Mouse (Mus musculus): ENCODE results near the gene Anks3.

Gene Anks3

DNA sequence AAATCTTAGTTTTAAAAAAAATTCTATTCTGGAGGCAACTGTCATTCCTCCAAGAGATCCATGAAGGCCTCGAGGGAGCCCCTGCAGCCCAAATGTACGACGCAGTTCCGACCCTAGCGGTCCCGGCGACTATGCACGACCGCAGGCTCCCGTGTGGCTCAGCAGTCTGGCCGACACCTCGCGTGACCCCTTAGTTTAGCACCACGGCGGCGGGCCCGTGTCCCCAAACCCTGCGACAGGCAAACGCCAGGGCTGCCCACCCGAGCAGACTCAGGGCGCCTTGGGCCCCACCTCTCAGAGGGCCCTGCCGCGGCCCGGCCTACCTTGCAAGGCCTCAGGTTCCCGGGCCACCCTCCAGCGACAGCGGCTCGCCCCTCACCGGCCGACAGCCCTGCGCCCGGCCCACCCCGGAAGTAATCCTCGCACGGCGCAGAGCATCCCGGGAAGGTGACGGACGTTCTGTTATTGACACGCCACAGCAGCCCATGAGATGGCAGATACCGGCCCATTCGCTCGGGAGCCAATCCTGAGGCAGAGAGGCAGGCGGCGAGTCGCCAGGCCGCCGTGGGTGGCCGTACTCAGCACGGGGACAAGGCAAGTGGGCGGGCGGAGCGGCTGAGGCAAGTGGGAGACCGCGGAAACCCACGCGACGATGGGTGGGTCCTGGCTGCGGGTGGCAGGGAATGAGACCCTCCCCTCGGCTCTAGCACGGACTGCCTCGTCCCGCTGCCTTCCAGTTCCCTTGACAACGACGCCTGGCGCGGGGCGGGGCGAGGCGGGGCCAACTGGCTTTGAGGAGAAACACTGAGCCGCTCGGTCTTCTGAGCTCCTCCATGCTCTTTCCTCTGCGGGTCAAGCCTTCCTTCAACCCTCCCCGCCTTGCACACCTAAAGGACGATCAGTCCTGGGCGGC lies at the start of gene Anks3:
Gene Anks3 (minus strand): TSS at position 409 of the 913 bp plus-strand sequence.
- peak; percentile 99 to 100 for DNase-seq (ENCODE audit: low spot score in 2 of 2)

DNA sequence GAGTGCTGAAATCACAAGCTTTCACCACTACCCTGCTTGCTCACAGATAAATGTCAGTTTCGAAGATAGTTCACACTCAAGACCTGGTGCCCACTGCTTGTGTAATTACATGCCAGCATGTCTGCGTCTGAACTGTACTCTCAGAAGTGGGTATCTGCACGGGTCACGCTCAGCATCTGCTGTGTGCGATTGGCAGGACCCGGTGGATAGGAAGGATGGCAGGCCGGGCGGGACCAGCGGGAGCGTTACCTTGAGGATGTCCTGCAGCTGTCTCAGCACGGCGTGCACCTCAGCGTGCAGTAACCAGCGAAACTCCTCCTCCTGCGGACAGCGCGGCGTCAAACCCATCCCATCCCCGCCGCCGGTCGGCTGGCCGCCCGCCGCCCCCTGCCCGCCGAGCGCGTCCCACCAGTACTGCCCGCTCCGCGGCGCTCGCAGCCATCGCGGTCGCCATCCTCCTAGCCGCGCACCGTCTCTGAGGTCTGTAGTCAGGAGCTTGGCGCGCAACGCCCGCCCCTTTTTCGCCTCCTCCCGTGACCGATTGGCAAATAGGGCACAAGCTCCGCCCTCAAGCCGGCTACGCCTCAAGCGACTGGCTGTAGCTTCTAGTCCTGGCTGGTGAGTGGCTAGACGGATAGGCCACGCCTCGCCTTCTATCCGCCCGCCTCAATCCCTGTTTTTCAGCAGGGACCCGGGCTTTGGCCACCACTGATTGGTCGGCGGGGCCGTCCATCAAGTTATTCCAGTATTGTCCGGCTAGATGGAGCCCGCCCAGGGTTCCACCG lies 49.2 kb upstream of the Anks3 start, which contains the start of gene Rogdi:
Gene Rogdi (minus strand): TSS at position 500 of the 785 bp plus-strand sequence.
- peak; percentile 98 to 99 for DNase-seq (ENCODE audit: low spot score in 2 of 2)

DNA sequence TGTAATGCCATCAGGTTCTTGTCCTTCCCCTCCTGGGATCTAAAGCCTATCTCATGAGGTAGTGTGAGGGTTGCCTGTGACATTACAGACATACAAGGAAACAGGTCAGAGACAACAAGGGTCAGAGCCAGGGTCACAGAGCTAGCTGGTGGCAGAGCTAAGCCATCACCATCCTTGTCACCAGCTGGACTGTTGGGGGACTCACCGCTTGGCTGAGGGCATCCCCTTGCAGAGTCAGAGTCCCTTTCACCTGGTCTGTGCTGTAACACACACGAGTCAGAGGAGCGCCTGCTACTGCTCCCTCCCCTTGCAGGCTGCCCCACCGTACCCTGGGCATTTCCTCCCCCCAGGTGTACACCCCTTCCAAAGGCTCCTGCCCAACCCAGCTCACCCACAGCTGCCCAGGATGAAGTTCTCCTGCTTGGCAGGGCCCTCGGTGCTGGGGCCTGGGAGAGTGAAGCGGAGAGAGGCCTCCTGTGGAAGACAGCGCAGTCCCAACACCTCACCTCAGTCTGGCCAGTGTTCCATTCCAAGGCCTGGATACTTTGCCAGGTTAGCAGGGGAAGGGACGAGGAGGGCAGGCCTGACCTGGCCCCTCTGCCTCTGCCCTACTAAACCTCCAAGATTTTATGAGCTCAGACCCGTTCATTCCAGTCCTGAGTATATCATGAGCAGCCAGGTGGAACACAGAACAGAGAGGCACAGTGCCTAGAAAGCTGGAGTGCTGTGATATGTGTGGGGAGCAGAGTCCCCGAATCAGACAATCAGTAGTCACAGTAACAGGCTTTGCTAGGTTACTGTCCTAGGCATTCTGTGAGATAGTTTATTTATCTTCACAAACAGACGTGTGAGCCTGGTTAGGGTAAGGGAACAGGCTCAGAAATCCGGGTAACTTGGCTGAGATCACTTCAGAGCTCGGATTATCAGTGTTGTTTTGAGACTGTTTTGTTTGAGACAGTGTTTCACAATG lies 48.3 kb upstream of the Anks3 start:
- peak in 1 of 2 experiments; percentile 28 for DNase-seq (ENCODE audit: low spot score in 2 of 2)

DNA sequence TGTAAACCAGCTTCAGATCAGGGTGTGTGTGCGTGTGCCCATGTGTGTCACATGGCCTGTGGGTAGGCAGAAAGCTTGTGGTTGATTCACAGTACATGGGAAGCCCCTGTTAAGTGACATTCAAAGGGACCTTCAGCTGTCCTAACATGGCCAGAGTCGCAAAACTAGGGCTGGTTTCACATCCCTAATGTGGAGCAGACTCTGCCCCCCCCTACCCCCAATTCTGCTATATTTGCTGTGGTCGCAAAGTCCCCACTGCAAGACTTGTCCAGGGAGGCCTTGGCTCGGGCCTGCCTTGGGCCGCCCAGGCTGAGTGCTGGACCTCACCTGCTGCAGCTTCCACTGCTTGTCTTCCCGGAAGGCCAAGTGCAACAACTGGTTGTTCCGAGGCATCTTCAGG lies 47.3 kb upstream of the Anks3 start:
- no peak for DNase-seq (ENCODE audit: low spot score in 2 of 2)

DNA sequence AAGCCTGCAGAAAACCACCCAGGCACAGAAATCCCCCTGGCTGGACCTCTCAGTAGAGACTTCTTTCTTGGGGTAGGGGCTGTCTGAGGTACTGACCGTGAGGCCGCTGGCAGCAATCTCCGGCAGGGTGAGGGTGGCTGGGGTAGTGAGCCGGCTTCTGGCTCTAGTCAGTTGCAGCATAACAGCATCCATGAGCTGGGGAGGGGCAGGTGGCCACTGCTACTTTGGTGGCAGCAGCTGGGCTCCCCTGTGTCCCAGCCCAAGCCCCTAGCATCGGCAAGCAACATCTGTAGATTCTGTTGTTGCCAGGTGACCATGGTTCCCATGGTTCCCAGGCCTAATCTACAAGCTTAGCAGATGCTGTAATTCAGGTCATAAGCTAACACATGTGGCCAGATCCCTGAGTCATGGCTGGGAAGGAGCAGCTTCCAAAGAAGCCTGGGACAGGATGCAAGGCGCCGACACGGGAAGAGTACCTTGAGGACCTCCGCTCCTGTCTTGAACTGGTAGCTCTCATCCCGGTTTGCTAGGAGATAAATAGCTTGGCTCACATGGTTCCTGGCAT lies 46.4 kb upstream of the Anks3 start:
- no peak for DNase-seq (ENCODE audit: low spot score in 2 of 2)

DNA sequence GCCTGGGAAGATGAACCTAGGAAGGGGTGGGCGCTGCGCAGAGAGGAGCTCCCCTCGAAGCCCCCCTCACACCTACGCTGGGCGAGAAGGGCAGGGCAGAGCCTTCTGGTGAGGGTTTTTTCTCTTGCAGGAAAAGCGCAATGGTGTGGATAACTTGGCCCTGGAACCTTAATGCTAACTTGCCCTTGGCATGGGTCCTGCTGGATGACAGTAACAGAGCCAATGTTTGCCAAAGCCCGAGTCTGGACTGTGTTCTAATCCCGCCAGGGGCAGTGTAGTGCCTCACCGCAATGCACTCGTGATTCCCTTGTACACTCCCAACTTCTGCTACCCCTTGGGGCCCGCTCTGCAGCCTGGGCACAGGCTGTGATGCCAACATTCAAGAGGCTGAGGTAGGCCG lies 44.1 kb upstream of the Anks3 start:
- DNase-seq (ENCODE audit: low spot score in 2 of 2) = no peak

DNA sequence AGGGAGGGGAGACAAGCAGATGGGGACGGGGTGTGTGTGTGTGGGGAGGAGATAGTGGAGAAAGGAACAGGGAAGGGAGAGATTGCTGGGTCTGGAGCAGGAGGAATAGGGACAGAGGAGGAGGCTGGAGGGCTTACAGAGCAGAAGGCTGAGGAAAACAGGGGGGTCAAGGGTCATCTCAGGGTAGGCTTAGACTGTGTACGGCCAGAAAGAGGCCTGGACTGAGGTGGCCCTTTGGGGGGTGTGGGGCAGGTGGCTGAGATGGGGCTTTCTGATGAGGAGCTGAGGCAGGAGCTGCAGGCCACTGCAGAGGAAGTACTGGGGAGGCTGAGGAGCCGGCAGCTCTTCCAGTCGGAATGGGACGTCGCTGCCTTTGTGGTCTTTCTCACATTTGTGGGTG lies 43.5 kb upstream of the Anks3 start:
- DNase-seq (ENCODE audit: low spot score in 2 of 2) = no peak

DNA sequence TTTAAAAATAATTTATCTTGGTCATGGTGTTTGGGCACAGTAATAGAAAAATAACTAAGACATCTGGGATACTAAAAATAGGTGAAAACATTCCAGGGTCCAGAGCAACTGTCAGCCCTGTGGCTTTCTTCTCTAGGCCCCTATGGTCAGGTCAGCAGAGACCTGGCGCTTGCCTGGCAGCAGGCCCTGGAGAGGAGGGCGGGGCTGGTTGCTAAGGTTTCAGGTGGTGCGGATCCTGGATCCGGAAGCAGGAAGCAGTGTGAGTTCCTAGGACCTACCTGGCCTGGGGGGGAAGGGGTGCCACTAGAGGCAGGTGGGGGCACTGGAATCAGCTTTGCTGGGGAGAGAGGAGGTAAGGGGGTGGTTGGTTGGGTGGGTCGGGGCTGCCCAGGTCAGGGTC lies 43.1 kb upstream of the Anks3 start, which contains the start of gene Smim22:
Gene Smim22 (plus strand): TSS at position 222 of the 400 bp plus-strand sequence.
- no peak for DNase-seq (ENCODE audit: low spot score in 2 of 2)

DNA sequence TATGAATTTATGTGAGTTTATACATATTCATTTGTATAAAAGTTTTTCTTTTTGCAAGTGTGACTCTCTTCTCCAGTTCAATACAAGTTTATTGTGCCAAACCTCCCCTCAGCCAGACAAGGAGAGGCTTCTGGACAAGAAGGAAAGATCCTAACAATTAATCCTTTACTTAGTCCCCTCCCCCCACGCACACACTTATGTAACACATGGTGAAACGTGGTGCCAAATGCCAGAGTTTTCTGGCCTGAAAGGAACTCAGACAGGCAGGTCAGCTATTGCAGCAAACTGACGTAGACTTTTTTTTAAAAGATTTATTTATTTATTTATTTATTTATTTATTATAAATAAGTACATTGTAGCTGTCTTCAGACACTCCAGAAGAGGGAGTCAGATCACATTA lies 36.6 kb upstream of the Anks3 start:
- DNase-seq (ENCODE audit: low spot score in 2 of 2) = no peak

DNA sequence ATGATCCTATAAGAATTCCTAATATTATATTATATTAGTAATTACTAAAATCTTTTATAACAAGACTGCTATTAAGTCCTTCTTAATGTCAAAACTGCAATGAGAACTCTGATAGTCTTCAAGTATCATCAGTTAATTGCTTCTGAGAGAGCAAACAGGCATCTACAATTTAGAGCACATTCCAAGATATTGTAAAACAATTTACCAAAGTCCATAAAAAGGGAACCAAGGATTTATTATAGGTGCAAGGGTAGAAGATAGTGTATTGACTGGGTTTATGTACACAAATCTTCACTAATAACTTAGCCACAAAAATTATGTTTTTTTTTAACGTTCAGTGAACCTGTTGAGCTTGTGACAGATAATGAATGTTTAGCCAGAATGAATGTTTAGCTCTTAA lies 35.0 kb upstream of the Anks3 start:
- no peak for DNase-seq (ENCODE audit: low spot score in 2 of 2)

DNA sequence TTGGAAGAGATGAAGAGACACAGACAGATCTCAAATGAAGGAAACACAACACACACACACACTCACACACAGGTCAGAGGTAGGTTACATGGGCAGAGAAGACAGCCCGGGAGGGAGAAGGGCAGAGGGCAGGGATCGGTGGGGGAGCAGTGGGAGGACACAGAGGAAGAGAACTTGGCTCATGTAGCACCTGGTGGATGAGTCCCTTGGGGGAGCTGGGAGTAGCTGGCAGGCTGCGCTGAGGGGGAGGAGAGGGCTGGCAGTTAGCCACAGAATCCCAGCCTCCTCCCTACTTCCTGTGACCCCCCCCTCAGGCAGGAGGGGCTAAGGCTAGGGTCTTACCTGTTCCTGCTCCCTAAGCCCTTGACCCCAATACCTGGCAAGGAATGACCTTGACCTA lies 33.5 kb upstream of the Anks3 start, which contains the start of gene Sept12:
Gene Sept12 (minus strand): TSS at position 300 of the 400 bp plus-strand sequence.
- DNase-seq (ENCODE audit: low spot score in 2 of 2) = no peak

DNA sequence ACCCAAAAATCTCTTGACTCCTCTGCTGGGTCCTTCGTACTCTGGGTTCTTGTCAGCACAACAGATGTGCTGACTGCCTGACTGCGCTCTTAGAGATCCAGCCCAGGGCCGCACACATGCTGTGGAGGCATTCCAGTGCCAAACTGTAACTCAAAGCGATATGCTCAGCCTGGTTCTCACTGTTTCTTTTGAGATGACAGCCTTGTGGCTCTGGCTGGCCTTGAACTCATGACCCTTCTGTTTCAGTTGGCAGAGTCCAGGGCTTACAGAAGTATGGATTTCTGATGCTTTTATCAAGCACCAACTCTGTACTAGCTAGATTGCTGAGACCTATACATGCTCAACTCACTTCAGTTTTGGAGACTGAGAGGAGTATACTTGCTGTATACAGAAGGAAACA lies 29.3 kb upstream of the Anks3 start:
- no peak for DNase-seq (ENCODE audit: low spot score in 2 of 2)

DNA sequence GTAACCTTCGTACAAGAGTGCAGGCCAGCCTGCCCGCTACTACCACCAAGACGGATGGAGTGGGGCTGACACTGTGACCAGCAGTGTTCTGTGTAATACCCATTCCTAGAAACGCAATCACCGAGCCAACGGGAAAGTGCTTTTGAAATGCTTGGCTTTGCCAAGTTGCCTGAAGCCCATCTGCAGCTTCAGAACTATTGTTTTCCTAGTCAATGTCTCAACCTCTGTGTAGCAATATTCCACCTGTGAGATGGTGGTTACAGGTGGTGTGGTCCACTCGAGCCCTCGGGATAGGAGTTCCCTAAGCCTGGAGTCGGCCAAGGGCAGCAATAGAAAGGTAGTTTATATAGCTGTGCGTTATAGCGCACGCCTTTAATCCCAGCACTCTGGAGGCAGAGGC lies 20.7 kb upstream of the Anks3 start:
- DNase-seq (ENCODE audit: low spot score in 2 of 2) = no peak

DNA sequence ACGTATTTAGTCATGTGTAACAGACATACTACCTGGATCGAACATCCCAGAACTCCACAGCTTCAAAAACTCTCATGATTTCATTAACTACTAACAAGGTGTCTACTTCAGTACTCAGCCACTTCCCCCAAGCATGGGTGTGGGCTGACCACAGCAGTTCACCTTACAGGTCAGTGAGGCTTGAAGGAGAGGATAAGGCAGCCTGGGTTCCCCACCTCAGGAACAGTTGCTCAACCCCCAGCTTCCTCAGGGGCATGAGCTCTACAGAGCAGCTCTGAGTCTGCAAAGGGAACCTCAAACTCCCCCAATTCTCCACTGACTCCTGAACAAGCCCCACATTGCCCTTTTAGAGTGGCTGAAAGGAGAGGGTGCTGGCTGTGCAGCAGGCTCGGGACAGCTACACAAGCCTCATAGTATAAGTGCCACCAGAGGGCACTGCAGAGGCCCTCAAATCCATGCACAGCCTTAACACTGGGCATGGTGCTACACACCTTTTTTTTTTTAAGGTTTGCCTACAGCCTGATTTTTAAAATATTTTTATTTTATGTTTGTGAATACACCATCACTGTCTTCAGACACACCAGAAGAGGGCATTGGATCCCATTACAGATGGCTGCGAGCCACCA lies 15.9 kb upstream of the Anks3 start:
- DNase-seq (ENCODE audit: low spot score in 2 of 2) = no peak

DNA sequence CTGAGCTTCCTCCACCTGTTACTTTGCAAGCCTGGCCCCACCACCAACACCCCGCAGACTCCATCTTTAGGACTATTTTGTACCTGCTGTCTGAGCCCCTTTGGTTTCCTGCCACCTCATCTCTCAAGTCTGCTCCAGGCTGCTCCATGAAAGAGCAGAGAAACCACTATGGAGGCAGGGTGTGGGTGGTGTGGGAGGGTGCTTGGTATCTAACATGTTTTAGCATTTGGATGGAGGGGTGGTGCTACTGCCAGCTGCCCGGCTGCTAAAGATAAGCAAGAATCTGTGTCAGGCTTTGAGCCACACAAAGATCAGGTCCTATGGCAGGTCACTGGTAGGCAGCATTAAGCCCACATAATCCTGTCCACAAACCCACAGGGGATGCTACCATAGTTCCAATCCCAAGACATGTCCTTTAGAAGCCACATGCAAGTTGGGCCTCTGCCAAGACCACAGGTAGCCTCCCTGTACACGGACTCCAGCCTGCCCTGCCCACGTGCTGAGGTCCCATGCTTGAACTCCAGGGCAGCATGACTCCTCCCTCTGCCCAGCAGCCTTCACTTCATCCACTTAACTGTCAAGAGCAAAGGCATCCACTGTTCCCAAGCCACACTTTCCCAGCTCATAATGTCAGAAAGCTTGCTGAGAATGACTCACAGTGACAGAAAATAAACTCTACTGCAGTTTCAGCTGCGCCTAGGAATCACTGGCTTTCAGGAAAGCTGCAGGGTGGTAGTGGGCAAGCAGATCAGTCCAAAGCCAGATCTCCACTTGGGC lies 14.5 kb upstream of the Anks3 start:
- peak; percentile 47 to 56 for DNase-seq (ENCODE audit: low spot score in 2 of 2)

DNA sequence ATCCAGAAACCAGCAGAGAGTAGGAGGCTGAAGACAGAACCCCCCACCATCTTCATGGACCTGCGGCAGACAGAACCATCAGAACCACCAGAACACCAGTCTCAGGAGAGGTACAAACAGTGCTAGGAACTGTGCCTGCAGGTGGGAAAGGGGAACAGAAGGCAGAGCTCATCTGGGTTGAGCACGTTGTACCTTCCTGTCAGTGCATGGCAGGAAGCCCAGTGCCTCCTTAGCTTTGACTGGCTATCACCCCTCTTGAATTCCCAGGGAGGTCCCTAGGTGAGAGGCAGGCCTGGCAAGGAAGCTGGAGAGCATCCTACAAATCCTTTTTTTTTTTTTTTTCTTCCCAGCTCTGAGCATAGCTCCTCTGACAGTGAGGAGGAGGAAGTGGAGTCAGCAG lies 12.2 kb upstream of the Anks3 start:
- peak; percentile 39 to 51 for DNase-seq (ENCODE audit: low spot score in 2 of 2)

DNA sequence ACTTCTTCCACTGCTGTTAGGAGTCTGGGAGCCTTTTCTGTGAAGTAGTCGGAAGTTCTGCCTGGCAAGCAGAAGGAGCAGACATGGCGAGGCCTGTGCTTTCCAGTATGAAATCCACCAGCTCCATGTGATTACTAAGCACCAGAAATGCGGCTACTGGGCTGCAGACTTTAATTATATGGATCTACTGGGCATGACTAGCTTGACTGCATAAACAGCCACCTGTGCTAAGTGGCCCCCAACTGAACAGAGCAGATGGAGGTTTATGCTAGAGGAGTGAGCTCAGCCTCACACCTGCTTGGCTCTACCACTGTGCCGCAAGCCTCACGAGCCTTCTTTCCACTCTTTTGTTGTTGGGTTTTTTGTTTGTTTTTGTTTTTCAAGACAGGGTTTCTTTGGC lies 10.5 kb upstream of the Anks3 start:
- DNase-seq (ENCODE audit: low spot score in 2 of 2) = no peak

DNA sequence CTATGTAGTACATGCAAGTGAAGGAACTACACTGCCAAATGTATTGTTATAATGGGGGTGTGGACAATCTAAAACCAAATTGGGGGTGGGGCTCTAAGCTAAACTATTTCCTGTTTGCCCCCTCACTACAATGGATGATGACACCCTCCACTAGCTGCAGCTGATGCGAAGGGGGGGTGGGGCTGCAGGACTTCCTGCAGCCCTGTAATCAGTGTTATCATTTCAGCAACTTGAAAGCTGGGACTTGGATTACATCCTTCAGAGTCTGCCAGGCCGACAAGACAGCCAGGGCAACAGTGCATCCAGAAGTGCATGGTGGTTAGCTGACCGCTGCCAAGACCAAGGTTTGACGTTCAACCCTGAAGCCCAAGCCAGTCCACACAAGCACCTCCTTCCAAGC lies 7.6 kb upstream of the Anks3 start:
- no peak for DNase-seq (ENCODE audit: low spot score in 2 of 2)

DNA sequence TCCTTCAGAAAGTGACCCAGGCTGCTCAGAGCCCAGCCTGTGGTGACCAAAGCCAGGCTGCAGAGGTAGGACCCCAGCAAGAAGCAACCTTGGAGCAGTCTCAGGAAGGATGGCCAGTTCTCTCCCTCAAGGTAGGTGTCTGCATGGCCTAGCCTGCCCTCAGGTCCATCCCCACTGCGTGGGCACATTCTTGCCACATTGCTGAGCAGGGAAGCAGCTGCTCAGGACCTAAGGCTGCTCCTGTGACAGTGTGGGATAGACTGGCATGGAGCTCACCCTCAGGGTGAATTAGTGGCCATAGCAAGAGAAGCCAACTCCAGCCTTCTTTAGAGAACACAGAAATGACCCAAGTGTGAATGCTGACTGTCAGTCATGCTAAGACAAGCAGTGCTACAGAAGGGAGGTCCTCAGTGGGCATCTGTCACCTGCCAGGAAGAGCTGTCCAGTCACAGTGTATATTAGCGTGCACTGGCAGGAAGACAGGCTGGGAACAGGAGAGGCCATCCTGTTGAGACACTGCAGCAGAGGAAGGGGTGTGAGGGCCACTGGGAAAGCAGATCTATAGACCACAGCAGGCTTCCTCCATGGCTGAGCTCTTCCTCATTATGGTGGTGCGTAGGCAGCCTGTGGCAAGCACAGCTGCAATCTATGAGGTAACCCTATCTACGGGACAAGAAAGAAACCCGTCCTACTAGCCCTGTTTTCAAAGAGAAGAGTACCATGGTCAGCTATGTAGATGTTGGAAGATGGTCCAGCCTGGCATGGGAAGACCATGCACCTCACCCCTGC lies 5.2 kb upstream of the Anks3 start:
- no peak for DNase-seq (ENCODE audit: low spot score in 2 of 2)

All from frontal cortex, postnatal 36 days (tissue).